Comparison of ENCODE assay signal across 7 mouse cellular contexts in the genomic region with DNA sequence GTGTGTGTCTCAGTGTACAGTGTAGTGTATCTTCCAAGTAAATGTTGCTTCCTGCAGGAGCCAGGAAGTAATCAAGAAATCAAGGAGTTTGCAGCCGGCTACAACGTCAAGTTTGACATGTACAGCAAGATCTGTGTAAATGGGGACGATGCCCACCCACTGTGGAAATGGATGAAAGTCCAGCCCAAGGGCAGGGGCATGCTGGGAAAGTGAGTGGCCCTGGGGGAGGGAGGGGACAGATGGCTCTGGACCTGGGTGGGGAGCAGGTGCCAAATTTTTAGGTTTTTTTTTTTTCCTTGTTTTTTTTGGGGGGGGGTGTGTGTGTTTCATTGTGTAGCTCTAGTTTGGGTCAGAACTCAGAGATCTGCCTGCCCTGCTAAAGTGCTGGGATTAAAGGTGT. TPM values are rescaled to one million over a fixed set of nuclear protein-coding genes. Genes with fewer than 3 reads are reported as not detected.
DNase-seq lines count a peak whose midpoint lies in the region; ATAC-seq and TF ChIP-seq lines count a peak whose summit lies in the region.
"Not testable (repeated sequence)": the region's sequence is repeated elsewhere in the genome, so short reads cannot be mapped to it uniquely, and the experiment has no call there.

No protein-coding gene starts in this region.

- H3K4me2 ChIP-seq in heart, embryonic 13.5 days: peak overlapping the region; percentile 91
- H3K4me2 ChIP-seq in intestine, embryonic 15.5 days (replicated peaks): peak overlapping the region; percentile 77
- H3K4me2 ChIP-seq in limb, embryonic 13.5 days (replicated peaks): peak overlapping the region; percentile 87
- H3K4me2 ChIP-seq in lung, embryonic 16.5 days (ENCODE audit: low read depth, low read length): peak overlapping the region; percentile 83
- peak overlapping the region; percentile 72 for H3K4me2 ChIP-seq in neural tube, embryonic 12.5 days (replicated peaks)

- peak overlapping the region; percentile 99 for H3K9ac ChIP-seq in heart, embryonic 13.5 days
- peak overlapping the region; percentile 86 for H3K9ac ChIP-seq in intestine, embryonic 15.5 days
- H3K9ac ChIP-seq in limb, embryonic 13.5 days: peak overlapping the region; percentile 87
- H3K9ac ChIP-seq in lung, embryonic 16.5 days (ENCODE audit: low read length): peak overlapping the region; percentile 98
- peak overlapping the region; percentile 94; the same call in 1 of the 2 replicates for H3K9ac ChIP-seq in neural tube, embryonic 12.5 days

- H3K36me3 ChIP-seq in erythroblast, embryonic 14.5 days (ENCODE audit: control insufficient read depth): peaks cover 58% of the 10 kb centered on the region
- H3K36me3 ChIP-seq in heart, embryonic 13.5 days: peaks cover 47% of the 10 kb centered on the region
- H3K36me3 ChIP-seq in intestine, embryonic 15.5 days: peaks cover 34% of the 10 kb centered on the region
- H3K36me3 ChIP-seq in limb, embryonic 13.5 days: peaks cover 46% of the 10 kb centered on the region
- peaks cover 25% of the 10 kb centered on the region for H3K36me3 ChIP-seq in lung, embryonic 16.5 days (ENCODE audit: control insufficient read depth, insufficient read depth, low read length)
- peaks cover 34% of the 10 kb centered on the region for H3K36me3 ChIP-seq in neural tube, embryonic 12.5 days

- H3K4me1 ChIP-seq in cerebellum, adult 2 months (ENCODE audit: control insufficient read depth, insufficient read depth, low read length): peaks cover 16% of the 10 kb centered on the region; the same call in 1 of the 2 replicates
- peaks cover 70% of the 10 kb centered on the region for H3K4me1 ChIP-seq in erythroblast, embryonic 14.5 days (ENCODE audit: control insufficient read depth)
- H3K4me1 ChIP-seq in heart, embryonic 13.5 days: peaks cover 45% of the 10 kb centered on the region
- H3K4me1 ChIP-seq in intestine, embryonic 15.5 days (replicated peaks): peaks cover 36% of the 10 kb centered on the region
- H3K4me1 ChIP-seq in limb, embryonic 13.5 days: peaks cover 28% of the 10 kb centered on the region
- peaks cover 35% of the 10 kb centered on the region for H3K4me1 ChIP-seq in lung, embryonic 16.5 days (replicated peaks; ENCODE audit: control insufficient read depth, insufficient read depth, low read length)
- peaks cover 22% of the 10 kb centered on the region for H3K4me1 ChIP-seq in neural tube, embryonic 12.5 days

- H3K27ac ChIP-seq in cerebellum, adult 2 months (ENCODE audit: insufficient read depth, low read length): peak overlapping the region; percentile 86; the same call in 1 of the 2 replicates
- H3K27ac ChIP-seq in heart, embryonic 13.5 days (replicated peaks): peak overlapping the region; percentile 99
- H3K27ac ChIP-seq in intestine, embryonic 15.5 days; limb, embryonic 13.5 days; lung, embryonic 16.5 days (ENCODE audit: low read length); neural tube, embryonic 12.5 days: not testable (repeated sequence)

- H3K9me3 ChIP-seq in erythroblast, embryonic 14.5 days (ENCODE audit: control insufficient read depth, low read length); heart, embryonic 13.5 days; intestine, embryonic 15.5 days; limb, embryonic 13.5 days; lung, embryonic 16.5 days (ENCODE audit: control insufficient read depth, low read length); neural tube, embryonic 12.5 days: not testable (repeated sequence)

- ATAC-seq in heart, embryonic 13.5 days (ENCODE audit: extremely low read depth, insufficient number of reproducible peaks, low FRiP score, low TSS enrichment); intestine, embryonic 15.5 days; limb, embryonic 13.5 days (ENCODE audit: low FRiP score, low read depth); lung, embryonic 16.5 days (ENCODE audit: low read depth); neural tube, embryonic 12.5 days (ENCODE audit: low FRiP score, low read depth): not testable (repeated sequence)

- not testable (repeated sequence) for TF ChIP-seq CTCF in cerebellum, adult 2 months (IDR thresholded peaks at IDR 0.05; ENCODE audit: borderline replicate concordance, insufficient read depth, low read depth, low read length)

- peak overlapping the region; percentile 96 for H3K4me3 ChIP-seq in cerebellum, adult 2 months (replicated peaks; ENCODE audit: insufficient read depth, low read depth, low read length)
- H3K4me3 ChIP-seq in erythroblast, embryonic 14.5 days (replicated peaks): peak overlapping the region; percentile 89
- H3K4me3 ChIP-seq in heart, embryonic 13.5 days: peak overlapping the region; percentile 94
- H3K4me3 ChIP-seq in intestine, embryonic 15.5 days (replicated peaks): peak overlapping the region; percentile 81
- peak overlapping the region; percentile 73 for H3K4me3 ChIP-seq in limb, embryonic 13.5 days
- H3K4me3 ChIP-seq in lung, embryonic 16.5 days (ENCODE audit: low read length): peak overlapping the region; percentile 94
- peak overlapping the region; percentile 91 for H3K4me3 ChIP-seq in neural tube, embryonic 12.5 days

- peak in 1 of 2 experiments; percentile 57 for DNase-seq in cerebellum, adult 2 months

- H3K27me3 ChIP-seq in cerebellum, adult 2 months (ENCODE audit: control insufficient read depth, insufficient read depth, low read length); erythroblast, embryonic 14.5 days (ENCODE audit: control insufficient read depth); heart, embryonic 13.5 days (replicated peaks); intestine, embryonic 15.5 days (replicated peaks); limb, embryonic 13.5 days; lung, embryonic 16.5 days (ENCODE audit: control insufficient read depth, insufficient read depth, low read depth, low read length); neural tube, embryonic 12.5 days (replicated peaks): not testable (repeated sequence)

- not testable (repeated sequence) for TF ChIP-seq POLR2A in cerebellum, adult 2 months (IDR thresholded peaks at IDR 0.05; ENCODE audit: borderline replicate concordance, insufficient read depth, low read length)

- WGBS in cerebellum, adult 2 months: 1% methylated on average over 3 of the region's 3 CpGs
- 14% methylated on average over 3 of the region's 3 CpGs for WGBS in heart, embryonic 13.5 days
- WGBS in intestine, embryonic 15.5 days: 24% methylated on average over 3 of the region's 3 CpGs
- WGBS in limb, embryonic 13.5 days: 30% methylated on average over 3 of the region's 3 CpGs
- WGBS in lung, embryonic 16.5 days: 4% methylated on average over 3 of the region's 3 CpGs
- WGBS in neural tube, embryonic 12.5 days: 38% methylated on average over 3 of the region's 3 CpGs

RNA-seq across cellular contexts. Expression of gene Gpx4, which starts 7.9 kb away (rescaled TPM):
- 888 and 964 TPM in 2 replicates for polyA plus RNA-seq in cerebellum, adult 2 months (2012; rRNA removed)
- 551 and 700 TPM in 2 replicates for polyA plus RNA-seq in erythroblast, embryonic 14.5 days (2012)
- polyA plus RNA-seq in heart, embryonic 13.5 days (2015; fragmentation: Nextera tagmentation; extraction: Ambion mirVana): 691 and 741 TPM in 2 replicates
- polyA plus RNA-seq in intestine, embryonic 15.5 days (2015; fragmentation: Nextera tagmentation; extraction: Ambion mirVana): 712 and 771 TPM in 2 replicates
- 462 and 477 TPM in 2 replicates for polyA plus RNA-seq in limb, embryonic 13.5 days (2015; fragmentation: Nextera tagmentation; extraction: Ambion mirVana)
- polyA plus RNA-seq in lung, embryonic 16.5 days (2015; fragmentation: Nextera tagmentation; extraction: Ambion mirVana): 554 and 585 TPM in 2 replicates
- polyA plus RNA-seq in neural tube, embryonic 12.5 days (2016; fragmentation: Nextera tagmentation; extraction: Ambion mirVana): 499 and 515 TPM in 2 replicates

RNA-seq across cellular contexts. Expression of gene Polr2e, which starts 15.3 kb away (rescaled TPM):
- polyA plus RNA-seq in cerebellum, adult 2 months (2012; rRNA removed): 224 and 231 TPM in 2 replicates
- 11.9 and 17.1 TPM in 2 replicates for polyA plus RNA-seq in erythroblast, embryonic 14.5 days (2012)
- 149 and 154 TPM in 2 replicates for polyA plus RNA-seq in heart, embryonic 13.5 days (2015; fragmentation: Nextera tagmentation; extraction: Ambion mirVana)
- polyA plus RNA-seq in intestine, embryonic 15.5 days (2015; fragmentation: Nextera tagmentation; extraction: Ambion mirVana): 206 and 218 TPM in 2 replicates
- 244 and 254 TPM in 2 replicates for polyA plus RNA-seq in limb, embryonic 13.5 days (2015; fragmentation: Nextera tagmentation; extraction: Ambion mirVana)
- 194 and 210 TPM in 2 replicates for polyA plus RNA-seq in lung, embryonic 16.5 days (2015; fragmentation: Nextera tagmentation; extraction: Ambion mirVana)
- polyA plus RNA-seq in neural tube, embryonic 12.5 days (2016; fragmentation: Nextera tagmentation; extraction: Ambion mirVana): 160 and 166 TPM in 2 replicates

RNA-seq across cellular contexts. Expression of gene Arhgap45, which starts 38.5 kb away (rescaled TPM):
- polyA plus RNA-seq in cerebellum, adult 2 months (2012; rRNA removed): 2.2 and 2.7 TPM in 2 replicates
- polyA plus RNA-seq in erythroblast, embryonic 14.5 days (2012): 1.5 and 1.7 TPM in 2 replicates
- polyA plus RNA-seq in heart, embryonic 13.5 days (2015; fragmentation: Nextera tagmentation; extraction: Ambion mirVana): 5.5 and 6.5 TPM in 2 replicates
- polyA plus RNA-seq in intestine, embryonic 15.5 days (2015; fragmentation: Nextera tagmentation; extraction: Ambion mirVana): 6.3 and 6.5 TPM in 2 replicates
- polyA plus RNA-seq in limb, embryonic 13.5 days (2015; fragmentation: Nextera tagmentation; extraction: Ambion mirVana): 7.3 and 7.6 TPM in 2 replicates
- 18.1 and 21.8 TPM in 2 replicates for polyA plus RNA-seq in lung, embryonic 16.5 days (2015; fragmentation: Nextera tagmentation; extraction: Ambion mirVana)
- polyA plus RNA-seq in neural tube, embryonic 12.5 days (2016; fragmentation: Nextera tagmentation; extraction: Ambion mirVana): 4.3 and 4.7 TPM in 2 replicates

RNA-seq across cellular contexts. Expression of gene Sbno2, which starts 50.5 kb away (rescaled TPM):
- 25.4 and 28.9 TPM in 2 replicates for polyA plus RNA-seq in cerebellum, adult 2 months (2012; rRNA removed)
- polyA plus RNA-seq in erythroblast, embryonic 14.5 days (2012): 3.4 and 3.9 TPM in 2 replicates
- 9.1 and 10.1 TPM in 2 replicates for polyA plus RNA-seq in heart, embryonic 13.5 days (2015; fragmentation: Nextera tagmentation; extraction: Ambion mirVana)
- polyA plus RNA-seq in intestine, embryonic 15.5 days (2015; fragmentation: Nextera tagmentation; extraction: Ambion mirVana): 12.8 and 14.0 TPM in 2 replicates
- polyA plus RNA-seq in limb, embryonic 13.5 days (2015; fragmentation: Nextera tagmentation; extraction: Ambion mirVana): 13.5 and 15.2 TPM in 2 replicates
- 18.7 and 19.1 TPM in 2 replicates for polyA plus RNA-seq in lung, embryonic 16.5 days (2015; fragmentation: Nextera tagmentation; extraction: Ambion mirVana)
- polyA plus RNA-seq in neural tube, embryonic 12.5 days (2016; fragmentation: Nextera tagmentation; extraction: Ambion mirVana): 15.1 and 15.4 TPM in 2 replicates

RNA-seq across cellular contexts. Expression of gene Abca7, which starts 58.6 kb away (rescaled TPM):
- polyA plus RNA-seq in cerebellum, adult 2 months (2012; rRNA removed): 31.1 and 32.4 TPM in 2 replicates
- 7.6 and 7.9 TPM in 2 replicates for polyA plus RNA-seq in erythroblast, embryonic 14.5 days (2012)
- 2.2 and 2.6 TPM in 2 replicates for polyA plus RNA-seq in heart, embryonic 13.5 days (2015; fragmentation: Nextera tagmentation; extraction: Ambion mirVana)
- 3.0 and 3.7 TPM in 2 replicates for polyA plus RNA-seq in intestine, embryonic 15.5 days (2015; fragmentation: Nextera tagmentation; extraction: Ambion mirVana)
- polyA plus RNA-seq in limb, embryonic 13.5 days (2015; fragmentation: Nextera tagmentation; extraction: Ambion mirVana): 1.8 and 1.9 TPM in 2 replicates
- 4.9 and 5.6 TPM in 2 replicates for polyA plus RNA-seq in lung, embryonic 16.5 days (2015; fragmentation: Nextera tagmentation; extraction: Ambion mirVana)
- 9.9 and 10.7 TPM in 2 replicates for polyA plus RNA-seq in neural tube, embryonic 12.5 days (2016; fragmentation: Nextera tagmentation; extraction: Ambion mirVana)
